Comparison of ENCODE assay signal across 23 mouse cellular contexts in the genomic region with DNA sequence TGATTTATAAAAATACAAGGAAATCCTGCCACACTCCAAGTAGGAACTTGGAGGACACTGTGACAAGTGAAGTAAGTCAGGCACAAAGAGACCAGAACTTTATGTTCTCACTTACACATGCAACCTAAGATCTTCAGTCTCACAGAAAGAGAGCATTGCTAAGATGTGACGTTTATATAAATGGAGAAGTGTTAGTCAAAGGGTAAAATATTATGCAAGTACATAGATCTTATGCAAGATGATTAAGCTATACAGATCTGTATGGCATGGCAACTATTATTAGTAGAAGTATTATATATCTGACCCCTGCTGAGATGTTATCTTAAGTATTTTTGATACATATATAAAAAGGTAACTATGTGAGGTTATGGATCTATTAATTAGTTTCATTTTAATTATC. TPM values are rescaled to one million over a fixed set of nuclear protein-coding genes. Genes with fewer than 3 reads are reported as not detected.
A peak's percentile ranks its signal among the peaks of the same experiment; 100 is the strongest.
DNase-seq lines count a peak whose midpoint lies in the region; ATAC-seq lines count a peak whose summit lies in the region.
"Had no signal": no experiment of that assay in that cellular context is flagged by ENCODE, and none has a peak within 500 bp of the region (broad histone marks: within the 10 kb centered on the region; RNA-seq: fewer than 3 reads in every experiment).

No protein-coding gene starts in this region.

- H3K27me3 ChIP-seq in heart, embryonic 10.5 days (ENCODE audit: insufficient read depth, poor library complexity, severe bottlenecking): no peaks in the 10 kb centered on the region
- H3K27me3 ChIP-seq: CH12.LX; embryonic facial prominence, embryonic 12.5 days; forebrain, embryonic 15.5 days; Patski had no signal

- no peak overlapping the region for H3K4me3 ChIP-seq in heart, embryonic 10.5 days
- H3K4me3 ChIP-seq: embryonic facial prominence, embryonic 10.5 days; embryonic facial prominence, embryonic 12.5 days; forebrain, embryonic 13.5 days; forebrain, embryonic 15.5 days had no signal

- H3K9me3 ChIP-seq in heart, embryonic 10.5 days: no peaks in the 10 kb centered on the region
- H3K9me3 ChIP-seq: embryonic facial prominence, embryonic 10.5 days; embryonic facial prominence, embryonic 12.5 days; forebrain, embryonic 13.5 days; forebrain, embryonic 15.5 days; G1E had no signal

- intact Hi-C loops in heart, postnatal 10 days (cut with DNase I): loop anchor here (5.0 kb wide), 1 partner anchor 43 kb away; no protein-coding TSS in a partner anchor

- ATAC-seq in megakaryocyte progenitor cell, adult 5-6 weeks (replicated peaks; ENCODE audit: poor library complexity): peak; percentile 60
- ATAC-seq: activated CD4-positive, CD25-positive, alpha-beta regulatory T cell, adult 4 months; CD4-positive, CD25-positive, alpha-beta regulatory T cell, adult 4 months; forebrain, embryonic 13.5 days; forebrain, embryonic 15.5 days; Patski had no signal

- peak; percentile 3 for DNase-seq in heart, embryonic 10.5 days (ENCODE audit: low spot score)
- no peak for DNase-seq in heart, postnatal 10 days
- no peak for DNase-seq in spleen, postnatal 4 days (ENCODE audit: low spot score in 2 of 2)
- DNase-seq in urinary bladder, postnatal 36 days (ENCODE audit: low spot score in 2 of 2): no peak
- DNase-seq: adrenal gland, adult 8-10 months; adrenal gland, postnatal 14 days; adrenal gland, postnatal 36 days; B cell, adult 2 months; cerebellum, adult 11-12 months; cerebellum, adult 2 months; cerebellum, adult 9-10 months; cerebellum, postnatal 10 days; cerebellum, postnatal 25 days had no signal

- WGBS in heart, embryonic 10.5 days: 83% methylated on average over 1 of the region's 1 CpGs

- H3K36me3 ChIP-seq in heart, embryonic 10.5 days: no peaks in the 10 kb centered on the region
- H3K36me3 ChIP-seq: embryonic facial prominence, embryonic 12.5 days; forebrain, embryonic 15.5 days; G1E had no signal

- H3K4me1 ChIP-seq in heart, embryonic 10.5 days: 0 out of 2 replicates have a peak, but pooled peaks cover 9% of the 10 kb centered on the region
- H3K4me1 ChIP-seq: embryonic facial prominence, embryonic 10.5 days; embryonic facial prominence, embryonic 12.5 days; forebrain, embryonic 15.5 days had no signal

- H3K27ac ChIP-seq in heart, embryonic 10.5 days: no peak overlapping the region
- H3K27ac ChIP-seq: embryonic facial prominence, embryonic 10.5 days; embryonic facial prominence, embryonic 12.5 days; forebrain, embryonic 13.5 days; forebrain, embryonic 15.5 days had no signal

RNA-seq across cellular contexts. Expression of gene Tmem135, which starts 8.6 kb away (rescaled TPM):
- 29.2 and 30.1 TPM in 2 replicates for polyA plus RNA-seq in heart, embryonic 10.5 days (2016; fragmentation: Nextera tagmentation; extraction: Ambion mirVana)
- 10 to 100 TPM; 54.0 to 60.8 TPM for total RNA-seq in heart, postnatal 10 days (2021)
- total RNA-seq in megakaryocyte progenitor cell, adult 5-6 weeks (2015): 25.2 and 28.9 TPM in 2 replicates
- total RNA-seq in megakaryocyte progenitor cell, adult 5-6 weeks (2017): 20.2 and 22.0 TPM in 2 replicates

RNA-seq across cellular contexts. Expression of gene Fzd4, which starts 8.8 kb away (rescaled TPM):
- 9.2 and 9.7 TPM in 2 replicates for polyA plus RNA-seq in heart, embryonic 10.5 days (2016; fragmentation: Nextera tagmentation; extraction: Ambion mirVana)
- total RNA-seq in heart, postnatal 10 days (2021): 10 to 100 TPM; 46.3 to 49.3 TPM
- total RNA-seq in megakaryocyte progenitor cell, adult 5-6 weeks (2015): 0.54 and 0.81 TPM in 2 replicates
- 0.24 and 0.79 TPM in 2 replicates for total RNA-seq in megakaryocyte progenitor cell, adult 5-6 weeks (2017)
- polyA plus RNA-seq: activated CD4-positive, CD25-positive, alpha-beta regulatory T cell, adult 4 months; CD4-positive, CD25-positive, alpha-beta regulatory T cell, adult 4 months; G1E had no signal

Comparison
In these comparisons a context has a peak if more than half of its experiments do, and no peak if none do; other contexts are left out.
1. RNA of gene Fzd4, which starts 8.8 kb away (total RNA-seq): 46.3 to 49.3 TPM in heart, postnatal 10 days; 0.24 to 0.81 TPM in megakaryocyte progenitor cell, adult 5-6 weeks; every median in the first group is over 10 times any median in the second.